In genomic region chr1:37971520-37971919, GRCm38 (mm10) we compare ENCODE assay signal across 25 mouse cellular contexts. TPM values are rescaled to one million over a fixed set of nuclear protein-coding genes. Genes with fewer than 3 reads are reported as not detected.
"Had no signal": no experiment of that assay in that cellular context is flagged by ENCODE, and none has a peak within 500 bp of the region (broad histone marks: within the 10 kb centered on the region; RNA-seq: fewer than 3 reads in every experiment).

No protein-coding gene starts in this region.

- H3K27me3 ChIP-seq: kidney, embryonic 15.5 days; liver, embryonic 13.5 days; midbrain, embryonic 13.5 days; neural tube, embryonic 13.5 days; stomach, embryonic 15.5 days had no signal

- DNase-seq: kidney, adult 11 months; kidney, adult 8-10 months; kidney, postnatal 10 days; kidney, postnatal 36 days; layer of hippocampus, postnatal 36 days; liver, embryonic 13.5 days; lung, adult 2 months; retina, postnatal 1 day; right cerebral cortex, postnatal 25 days; spleen, adult 18-20 months; thymus, postnatal 25 days had no signal

- H3K27ac ChIP-seq: kidney, embryonic 15.5 days; left cerebral cortex, adult 2 months; liver, embryonic 13.5 days; midbrain, embryonic 10.5 days; midbrain, embryonic 13.5 days; neural tube, embryonic 13.5 days; stomach, embryonic 15.5 days had no signal

- H3K4me2 ChIP-seq: kidney, embryonic 15.5 days; liver, embryonic 13.5 days; midbrain, embryonic 13.5 days; neural tube, embryonic 13.5 days; stomach, embryonic 15.5 days had no signal

- H3K4me3 ChIP-seq: kidney, embryonic 15.5 days; left cerebral cortex, adult 2 months; liver, embryonic 13.5 days; megakaryocyte, embryonic 14.5 days; midbrain, embryonic 10.5 days; midbrain, embryonic 13.5 days; myocyte; neural tube, embryonic 13.5 days; stomach, embryonic 15.5 days had no signal

- H3K9ac ChIP-seq: kidney, embryonic 15.5 days; liver, embryonic 13.5 days; midbrain, embryonic 13.5 days; neural tube, embryonic 13.5 days; stomach, embryonic 15.5 days had no signal

- H3K4me1 ChIP-seq: kidney, embryonic 15.5 days; liver, embryonic 13.5 days; megakaryocyte, embryonic 14.5 days; midbrain, embryonic 10.5 days; midbrain, embryonic 13.5 days; neural tube, embryonic 13.5 days; stomach, embryonic 15.5 days had no signal

- H3K36me3 ChIP-seq: kidney, embryonic 15.5 days; liver, embryonic 13.5 days; midbrain, embryonic 10.5 days; midbrain, embryonic 13.5 days; neural tube, embryonic 13.5 days; stomach, embryonic 15.5 days had no signal

- H3K9me3 ChIP-seq: kidney, embryonic 15.5 days; liver, embryonic 13.5 days; megakaryocyte, embryonic 14.5 days; midbrain, embryonic 10.5 days; midbrain, embryonic 13.5 days; neural tube, embryonic 13.5 days; stomach, embryonic 15.5 days had no signal

- ATAC-seq: midbrain, embryonic 13.5 days; midbrain, embryonic 16.5 days had no signal

RNA-seq across cellular contexts. Expression of gene Lyg1, which starts 14.0 kb away (rescaled TPM):
- polyA plus RNA-seq: kidney, embryonic 15.5 days; limb, embryonic 11.5 days; limb, embryonic 14.5 days; liver, adult 2 months; liver, embryonic 13.5 days; liver, embryonic 16.5 days; midbrain, embryonic 10.5 days; midbrain, embryonic 13.5 days; midbrain, embryonic 16.5 days; myocyte; neural tube, embryonic 13.5 days; stomach, embryonic 15.5 days; urinary bladder, adult 2 months had no signal

RNA-seq across cellular contexts. Expression of gene Lyg2, which starts 55.2 kb away (rescaled TPM):
- polyA plus RNA-seq: kidney, embryonic 15.5 days; limb, embryonic 11.5 days; limb, embryonic 14.5 days; liver, adult 2 months; liver, embryonic 13.5 days; liver, embryonic 16.5 days; lung, adult 2 months; midbrain, embryonic 10.5 days; midbrain, embryonic 13.5 days; midbrain, embryonic 16.5 days; myocyte; neural tube, embryonic 13.5 days; stomach, embryonic 15.5 days; urinary bladder, adult 2 months had no signal
